Mouse (Mus musculus) stomach, embryonic 14.5 days (tissue): ENCODE data around the gene Olfr1270. TPM values are rescaled to one million over a fixed set of nuclear protein-coding genes. Genes with fewer than 3 reads are reported as not detected.

Experiments used
- polyA plus RNA-seq: library from polyadenylated mRNA; unstranded; fragments of >200 nt; fragmentation: Nextera tagmentation; extraction: Ambion mirVana; gene quantifications from 2 replicates; pipeline ENCODE4 v1.2.1, GENCODE M21; 2014

Gene Olfr1270
- polyA plus RNA-seq, 1 experiment from 2014 or later, result not detected

Other genes with a start within 250 kb of the Olfr1270 start
- gene Olfr1258, start 225.8 kb downstream of the Olfr1270 start, polyA plus RNA-seq, result not detected in 2 replicates
- not detected in 2 replicates for gene Olfr1259, start 204.4 kb downstream of the Olfr1270 start, polyA plus RNA-seq
- gene Olfr1260, start 178.8 kb downstream of the Olfr1270 start, polyA plus RNA-seq, result not detected in 2 replicates
- not detected in 2 replicates for gene Olfr1261, start 161.9 kb downstream of the Olfr1270 start, polyA plus RNA-seq
- not detected in 2 replicates for gene Olfr1262, start 152.9 kb downstream of the Olfr1270 start, polyA plus RNA-seq
- gene Olfr1263, start 141.0 kb downstream of the Olfr1270 start, polyA plus RNA-seq, result not detected in 2 replicates
- not detected in 2 replicates for gene Olfr1264, start 127.5 kb downstream of the Olfr1270 start, polyA plus RNA-seq
- gene Olfr1265, start 117.8 kb downstream of the Olfr1270 start, polyA plus RNA-seq, result not detected in 2 replicates
- gene Olfr140, start 89.5 kb downstream of the Olfr1270 start, polyA plus RNA-seq, result not detected in 2 replicates
- not detected in 2 replicates for gene Olfr1269, start 31.7 kb downstream of the Olfr1270 start, polyA plus RNA-seq
- gene Olfr32, start 10.8 kb downstream of the Olfr1270 start, polyA plus RNA-seq, result not detected in 2 replicates
- gene Olfr1506, start 71.4 kb upstream of the Olfr1270 start, polyA plus RNA-seq, result not detected in 2 replicates
- not detected in 2 replicates for gene Olfr142, start 104.5 kb upstream of the Olfr1270 start, polyA plus RNA-seq
- not detected in 2 replicates for gene Olfr1271, start 117.9 kb upstream of the Olfr1270 start, polyA plus RNA-seq
- not detected in 2 replicates for gene Olfr1272, start 139.8 kb upstream of the Olfr1270 start, polyA plus RNA-seq
- gene Gm13769, start 169.1 kb upstream of the Olfr1270 start, polyA plus RNA-seq, result not detected in 2 replicates
- not detected in 2 replicates for gene Olfr1274-ps, start 245.6 kb upstream of the Olfr1270 start, polyA plus RNA-seq